Mouse (Mus musculus): ENCODE data around the gene Sf3a2.
"Not testable (repeated sequence)": the region's sequence is repeated elsewhere in the genome, so short reads cannot be mapped to it uniquely, and the experiment has no call there.

Sf3a2 gene

DNA sequence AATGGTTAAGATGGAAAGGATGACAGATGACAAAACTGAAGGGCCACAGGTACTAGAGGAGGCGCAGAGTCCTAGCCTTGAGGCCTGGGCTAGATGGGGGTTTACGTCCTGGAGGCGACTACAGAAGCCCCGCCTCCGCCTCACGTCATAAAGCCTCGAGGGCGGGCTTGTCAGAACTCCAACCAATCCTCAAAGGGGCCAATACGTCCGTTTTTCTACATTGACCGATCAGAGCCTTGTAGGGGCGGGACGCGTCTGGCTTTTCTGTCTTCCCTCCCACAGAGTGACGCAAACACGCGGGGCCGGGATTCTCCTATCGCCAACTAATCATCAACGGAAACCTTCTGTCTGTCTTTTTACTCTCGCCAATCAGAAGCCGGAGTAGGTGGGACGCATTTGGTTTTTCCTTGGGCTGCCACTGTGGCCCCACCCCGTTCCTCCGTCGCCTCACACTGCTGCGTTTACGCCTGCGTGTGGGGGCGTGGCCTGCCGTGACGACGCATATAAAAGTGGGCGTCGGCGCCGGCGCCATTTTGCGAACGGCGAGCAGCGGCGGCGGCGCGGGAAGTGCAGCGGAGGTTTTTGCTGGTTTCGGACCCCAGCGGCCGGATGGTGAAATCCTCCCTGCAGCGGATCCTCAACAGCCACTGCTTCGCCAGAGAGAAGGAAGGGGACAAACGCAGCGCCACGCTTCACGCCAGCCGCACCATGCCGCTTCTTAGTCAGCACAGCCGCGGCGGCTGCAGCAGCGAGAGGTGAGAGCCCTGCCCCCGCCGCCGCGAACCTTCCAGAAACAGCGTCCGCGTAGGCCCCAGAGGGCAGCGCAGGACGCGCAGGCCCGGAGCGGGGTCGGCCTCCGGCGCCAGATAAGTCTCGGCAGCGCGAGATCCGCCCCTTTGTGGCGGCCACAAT is 28.4 kb downstream of the Sf3a2 start, which contains the start of gene Oaz1:
TSS of gene Oaz1 (plus strand) at position 506 of the 912 bp plus-strand sequence.
- peak; percentile 99 to 100 for DNase-seq

- no peak for DNase-seq
Observed at GRCm38 (mm10) chr10:80827063-80827869, 29.3 kb downstream of the Sf3a2 start.

DNA sequence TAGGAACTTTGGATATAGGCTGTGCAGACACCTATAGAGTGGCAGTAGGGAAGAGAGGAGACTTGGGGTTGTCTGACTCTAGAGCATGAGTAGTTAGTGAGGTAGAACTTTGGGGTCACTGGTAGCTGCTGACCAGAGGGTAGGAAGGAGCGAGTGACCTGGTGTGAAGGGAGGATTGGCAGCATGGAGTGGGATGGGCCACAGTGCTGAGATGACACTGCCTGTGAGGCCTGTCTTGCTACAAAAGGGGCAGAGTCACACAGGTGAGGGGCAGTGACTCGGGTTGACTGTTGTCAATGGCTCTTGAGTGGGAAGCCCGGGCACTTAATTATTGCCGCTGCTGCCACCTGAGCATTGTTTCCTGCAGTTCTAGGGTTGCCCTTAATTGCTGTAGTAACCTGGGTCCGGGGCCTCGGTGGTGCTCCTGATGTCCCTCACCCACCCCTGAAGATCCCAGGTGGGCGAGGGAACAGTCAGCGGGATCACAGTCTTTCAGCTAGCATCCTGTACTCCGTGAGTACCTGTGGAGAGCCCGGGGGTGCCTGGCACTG is 29.9 kb downstream of the Sf3a2 start:
- DNase-seq: no peak

GRCm38 (mm10) chr10:80828587-80828986 is 30.6 kb downstream of the Sf3a2 start:
- not testable (repeated sequence) for DNase-seq

- DNase-seq: no peak
Observed at GRCm38 (mm10) chr10:80829359-80830278, 31.6 kb downstream of the Sf3a2 start.

- DNase-seq: peak; percentile 40 to 61
Observed at GRCm38 (mm10) chr10:80831136-80831535, 33.1 kb downstream of the Sf3a2 start.

GRCm38 (mm10) chr10:80832818-80833217 is 34.8 kb downstream of the Sf3a2 start:
- no peak for DNase-seq

GRCm38 (mm10) chr10:80835617-80836016 is 37.6 kb downstream of the Sf3a2 start:
- DNase-seq: no peak

DNA sequence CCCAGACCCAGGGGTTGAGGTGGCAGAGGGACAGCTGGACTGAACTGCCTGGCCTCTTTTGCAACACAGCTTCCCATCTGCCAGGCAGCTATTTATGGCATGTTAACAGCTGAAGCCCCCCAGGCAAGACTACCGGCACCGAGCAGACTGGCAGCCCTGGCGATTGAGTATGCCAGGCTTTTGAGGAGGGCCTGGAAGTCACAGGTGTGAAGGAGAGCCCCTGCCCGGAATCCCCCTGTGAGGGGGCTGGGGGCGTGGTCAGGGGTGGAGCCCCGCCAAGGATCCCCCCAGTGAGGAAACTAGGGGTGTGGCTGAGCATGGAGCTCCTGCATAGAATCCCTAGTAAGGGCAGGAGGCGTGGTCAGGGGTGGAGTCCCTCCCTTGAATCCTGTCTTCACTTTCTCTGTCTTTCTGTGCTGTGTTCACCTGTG is 39.0 kb downstream of the Sf3a2 start:
- no peak for DNase-seq

- no peak for DNase-seq
Observed at GRCm38 (mm10) chr10:80837827-80838226, 39.8 kb downstream of the Sf3a2 start.

- no peak for DNase-seq
Observed at GRCm38 (mm10) chr10:80838346-80838912, 40.4 kb downstream of the Sf3a2 start.

- DNase-seq: no peak
Observed at GRCm38 (mm10) chr10:80839848-80840247, 41.9 kb downstream of the Sf3a2 start.

GRCm38 (mm10) chr10:80841685-80842084 is 43.7 kb downstream of the Sf3a2 start:
- no peak for DNase-seq

GRCm38 (mm10) chr10:80842334-80842733 is 44.3 kb downstream of the Sf3a2 start:
- no peak for DNase-seq

GRCm38 (mm10) chr10:80843087-80843930 is 45.3 kb downstream of the Sf3a2 start:
- no peak for DNase-seq

- no peak for DNase-seq
Observed at GRCm38 (mm10) chr10:80843931-80844547, 46.0 kb downstream of the Sf3a2 start, which contains the start of gene Lingo3. Gene Lingo3 (minus strand): TSS chr10:80844039.

DNA sequence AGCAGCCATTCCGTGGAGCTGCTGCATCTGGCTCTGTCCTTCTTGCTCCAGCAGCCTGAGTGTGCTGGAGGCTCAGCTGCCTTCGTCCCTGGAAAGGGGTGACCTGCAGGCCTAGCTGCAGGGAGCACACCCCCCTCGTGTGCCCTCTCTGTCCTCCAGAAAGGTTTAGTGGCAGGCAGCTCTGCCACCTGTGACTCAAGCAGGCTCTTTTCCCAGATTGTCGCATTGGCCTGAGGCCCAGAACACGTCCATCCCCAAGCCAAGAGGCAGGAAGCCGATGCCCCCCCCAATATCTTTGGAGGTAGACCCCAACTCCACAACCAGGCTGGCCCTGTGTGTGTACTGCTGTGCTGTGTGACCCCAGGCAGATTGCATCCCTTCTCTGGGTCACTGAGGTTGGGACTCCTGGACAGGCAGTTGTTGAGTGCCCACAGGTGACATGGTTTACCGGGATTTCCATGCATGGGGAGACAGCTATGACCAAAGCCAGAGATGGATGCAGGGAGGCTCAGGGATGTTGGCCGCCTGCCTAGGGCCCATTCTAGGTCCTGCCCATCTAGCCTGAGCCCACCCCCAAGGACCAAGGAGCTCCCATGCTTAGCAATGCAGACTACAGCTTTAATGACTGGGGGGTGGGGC is 47.2 kb downstream of the Sf3a2 start:
- no peak for DNase-seq

DNA sequence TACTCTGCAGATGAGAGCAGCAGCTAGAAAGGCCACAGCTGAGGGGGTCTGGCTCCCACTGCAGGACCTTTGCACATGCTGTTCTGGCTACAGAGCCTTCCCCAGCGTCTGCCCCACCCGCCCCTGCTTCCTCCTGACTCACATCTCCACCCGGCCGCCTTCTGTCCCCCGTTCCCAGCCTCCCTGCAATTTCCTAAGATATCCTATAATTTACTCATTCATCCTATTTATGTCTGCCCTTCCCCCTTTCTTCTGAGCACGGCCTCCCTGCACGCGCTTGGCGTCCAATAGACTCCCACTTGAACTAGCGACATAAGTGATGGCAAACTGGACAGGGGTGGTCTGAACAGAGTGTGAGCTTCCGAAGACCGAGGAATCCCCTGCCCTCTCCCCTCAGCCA is 47.7 kb downstream of the Sf3a2 start:
- no peak for DNase-seq

DNA sequence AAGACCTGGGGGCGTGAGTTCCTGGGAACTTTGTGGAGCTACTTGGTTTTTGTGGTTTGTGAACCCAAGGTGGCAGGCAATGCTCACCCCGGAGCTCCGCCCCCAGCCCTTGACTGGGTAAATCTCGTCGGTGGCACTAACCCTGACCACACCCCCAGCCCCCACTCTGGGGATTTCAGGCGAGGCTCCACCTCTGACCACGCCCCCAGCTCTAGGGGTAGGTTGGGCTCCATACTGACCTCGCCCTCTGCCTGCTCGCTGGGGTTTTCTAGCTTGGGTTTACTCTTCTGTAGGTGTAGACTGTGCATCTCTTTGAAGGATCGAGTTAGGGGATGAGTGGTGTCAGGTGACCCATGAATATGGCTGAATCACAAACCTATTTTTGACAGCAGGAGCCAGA is 50.6 kb downstream of the Sf3a2 start:
- DNase-seq: peak; percentile 40 to 63

All from thymus, adult 18-20 months (tissue).